Mouse (Mus musculus) embryonic fibroblast, embryonic 13.5 days (primary cell): ENCODE measurements around the gene Lgr4.

Experiments
- CTCF ChIP-seq: IDR thresholded peaks from 2 replicates; pipeline ENCODE4 v1.5.1; 2011; ENCODE audit warnings: mild to moderate bottlenecking, control low read depth, low read length, moderate library complexity, borderline replicate concordance; ENCODE audit not compliant: insufficient read depth
- POLR2A ChIP-seq: IDR thresholded peaks from 2 replicates; pipeline ENCODE4 v1.6.1; 2011; ENCODE audit warnings: low read depth, mild to moderate bottlenecking, control low read depth, low read length, moderate library complexity

DNA sequence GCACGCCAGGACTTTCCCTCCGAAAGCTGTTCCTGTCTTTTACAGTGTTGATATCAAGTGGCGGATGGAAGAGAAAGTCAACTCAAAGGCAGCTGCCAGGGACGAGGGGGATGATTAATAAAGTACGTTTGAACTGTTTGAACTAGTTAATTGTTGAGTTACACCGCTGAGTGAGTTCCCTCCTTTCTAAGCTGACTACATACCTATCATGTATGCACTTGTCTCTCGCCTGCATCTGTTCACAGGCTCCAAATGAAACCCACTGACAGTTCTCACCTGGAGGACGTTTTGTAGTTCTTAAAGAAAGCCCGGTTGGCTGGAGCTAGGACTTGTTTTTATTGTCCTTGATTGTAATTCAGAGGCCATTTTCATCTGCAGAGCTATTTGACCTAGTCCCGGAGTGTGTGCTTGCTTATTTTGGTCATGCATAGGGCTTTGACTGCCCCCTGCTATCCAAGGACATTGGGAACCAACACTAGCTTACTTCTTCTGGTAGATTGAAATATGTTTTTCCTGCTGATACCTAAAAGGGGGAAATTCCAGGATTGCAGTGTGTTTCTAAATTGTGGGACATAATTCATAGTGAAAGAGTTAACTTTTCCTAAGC, 52.6 kb downstream of the Lgr4 start:
- no peak for TF ChIP-seq CTCF
- TF ChIP-seq POLR2A, result no peak
